Mouse (Mus musculus) liver, postnatal 0 days (tissue): ENCODE measurements around the gene Agap1. TPM values are rescaled to one million over a fixed set of nuclear protein-coding genes. Genes with fewer than 3 reads are reported as not detected.

ENCODE experiments used
- ATAC-seq: fragments of 200-750 bp; cut with Nextera tagmentation; 2 replicates; pipeline ENCODE4 v1.8.0; 2017; ENCODE audit warnings: mild to moderate bottlenecking, moderate library complexity
- DNase-seq: peaks from one replicate; pipeline ENCODE4 v3.0.0-alpha.2; 2016
- H3K27ac ChIP-seq: fragments of 300-500 bp; sonication (generic); 2 replicates; pipeline ENCODE4 v1.5.1; 2014; ENCODE audit warnings: antibody characterized with exemption, moderate library complexity, mild to moderate bottlenecking, low read depth
- H3K27me3 ChIP-seq: fragments of 300-500 bp; sonication (generic); 2 replicates; pipeline ENCODE4 v1.6.1; 2014; ENCODE audit warnings: low read length, control low read depth, mixed read lengths; ENCODE audit not compliant: insufficient read depth
- H3K36me3 ChIP-seq: fragments of 300-500 bp; sonication (generic); replicated peaks from 2 replicates; pipeline ENCODE4 v1.6.1; 2014; ENCODE audit warnings: mild to moderate bottlenecking, control low read depth, low read length, moderate library complexity, mixed read lengths; ENCODE audit not compliant: insufficient read depth
- H3K4me1 ChIP-seq: fragments of 300-500 bp; sonication (generic); 2 replicates; pipeline ENCODE4 v1.6.1; 2014; ENCODE audit warnings: antibody characterized with exemption, mild to moderate bottlenecking, control low read depth; ENCODE audit not compliant: insufficient read depth
- H3K4me2 ChIP-seq: fragments of 300-500 bp; sonication (generic); 2 replicates; pipeline ENCODE4 v1.6.1; 2014; ENCODE audit warnings: low read depth, mild to moderate bottlenecking, low read length, moderate library complexity, mixed read lengths
- H3K4me3 ChIP-seq: fragments of 300-500 bp; sonication (generic); 2 replicates; pipeline ENCODE4 v1.5.1; 2014; ENCODE audit warnings: low read depth, low read length
- H3K9ac ChIP-seq: fragments of 300-500 bp; sonication (generic); replicated peaks from 2 replicates; pipeline ENCODE4 v1.6.1; 2014; ENCODE audit warnings: mild to moderate bottlenecking, moderate library complexity
- H3K9me3 ChIP-seq: fragments of 300-500 bp; sonication (generic); 2 replicates; pipeline ENCODE4 v1.6.1; 2016; ENCODE audit warnings: mild to moderate bottlenecking, control low read depth, low read length, mixed read lengths
- CTCF ChIP-seq: sonication (generic); IDR thresholded peaks from 2 replicates; pipeline ENCODE4 v1.5.1; 2016; ENCODE audit warnings: antibody characterized with exemption, low read depth
- EP300 ChIP-seq: IDR thresholded peaks from 2 replicates; pipeline ENCODE4 v1.6.1; 2016; ENCODE audit warnings: antibody characterized with exemption, low read depth, mild to moderate bottlenecking
- whole genome bisulfite sequencing: fragments of 180-500 bp; shearing (Covaris S2); extraction: QIAGEN DNeasy Blood & Tissue Kit; methylation state at CpG from one replicate; pipeline ENCODE4 v1.1.7; 2014; ENCODE audit not compliant: insufficient replicate concordance; 5-methylcytosine and 5-hydroxymethylcytosine counted together
- polyA plus RNA-seq: library from polyadenylated mRNA; unstranded; fragments of >200 nt; fragmentation: Nextera tagmentation; extraction: Ambion mirVana; gene quantifications from 2 replicates; pipeline ENCODE4 v1.2.1, GENCODE M21; 2015

Gene Agap1
- polyA plus RNA-seq, 1 experiment from 2014 or later, result 1.0 TPM

GRCm38 (mm10) chr1:89716234-89716633, 261.6 kb downstream of the Agap1 start:
- Histone ChIP-seq H3K4me2 (no peak overlapping the region), H3K9me3 (no peaks in the 10 kb centered on the region), H3K27ac (no peak overlapping the region), H3K27me3 (no peaks in the 10 kb centered on the region), H3K4me3 (no peak overlapping the region), H3K4me1 (peaks cover 8% of the 10 kb centered on the region), H3K9ac (no peak overlapping the region), H3K36me3 (no peaks in the 10 kb centered on the region)
- DNase-seq (no peak), ATAC-seq (no peak)
- TF ChIP-seq EP300, result no peak
- WGBS, result 58% methylated on average over 2 of the region's 2 CpGs

GRCm38 (mm10) chr1:89717100-89717499, 262.5 kb downstream of the Agap1 start:
- Histone ChIP-seq H3K27ac (no peak overlapping the region), H3K9me3 (no peaks in the 10 kb centered on the region), H3K4me1 (peaks cover 8% of the 10 kb centered on the region), H3K27me3 (no peaks in the 10 kb centered on the region), H3K36me3 (no peaks in the 10 kb centered on the region), H3K4me3 (no peak overlapping the region), H3K4me2 (no peak overlapping the region), H3K9ac (no peak overlapping the region)
- WGBS, result 77% methylated on average over 4 of the region's 4 CpGs
- ATAC-seq (no peak), DNase-seq (no peak)
- TF ChIP-seq CTCF, result no peak
- TF ChIP-seq EP300, result no peak

GRCm38 (mm10) chr1:89718782-89719403, 264.3 kb downstream of the Agap1 start:
- Histone ChIP-seq H3K27me3 (no peaks in the 10 kb centered on the region), H3K4me3 (no peak overlapping the region), H3K9me3 (no peaks in the 10 kb centered on the region), H3K4me2 (no peak overlapping the region), H3K4me1 (peaks cover 8% of the 10 kb centered on the region), H3K9ac (no peak overlapping the region), H3K27ac (no peak overlapping the region), H3K36me3 (no peaks in the 10 kb centered on the region)
- WGBS, result 47% methylated on average over 7 of the region's 7 CpGs
- TF ChIP-seq EP300 (no peak), CTCF (no peak)
- ATAC-seq (no peak), DNase-seq (no peak)

GRCm38 (mm10) chr1:89724141-89724540, 269.5 kb downstream of the Agap1 start:
- Histone ChIP-seq H3K36me3 (no peaks in the 10 kb centered on the region; the same call in 1 of the 2 replicates), H3K4me3 (no peak overlapping the region), H3K9me3 (no peaks in the 10 kb centered on the region), H3K4me1 (peaks cover under 1% of the 10 kb centered on the region; the same call in 1 of the 2 replicates), H3K9ac (no peak overlapping the region), H3K27me3 (no peaks in the 10 kb centered on the region), H3K27ac (no peak overlapping the region), H3K4me2 (no peak overlapping the region)
- 55% methylated on average over 3 of the region's 3 CpGs for WGBS
- ATAC-seq (no peak), DNase-seq (no peak)
- TF ChIP-seq EP300 (no peak), CTCF (no peak)

GRCm38 (mm10) chr1:89724555-89724954, 269.9 kb downstream of the Agap1 start:
- no peak overlapping the region for H3K4me2 ChIP-seq
- H3K9ac ChIP-seq, result no peak overlapping the region
- H3K27ac ChIP-seq, result no peak overlapping the region
- DNase-seq, result no peak
- no peaks in the 10 kb centered on the region; the same call in 1 of the 2 replicates for H3K36me3 ChIP-seq
- WGBS, result 60% methylated on average over 6 of the region's 6 CpGs
- ATAC-seq, result no peak
- TF ChIP-seq CTCF (no peak), EP300 (no peak)
- H3K9me3 ChIP-seq, result no peaks in the 10 kb centered on the region
- H3K4me3 ChIP-seq, result no peak overlapping the region
- no peaks in the 10 kb centered on the region for H3K4me1 ChIP-seq
- H3K27me3 ChIP-seq, result no peaks in the 10 kb centered on the region

- Histone ChIP-seq H3K9me3 (no peaks in the 10 kb centered on the region), H3K27me3 (no peaks in the 10 kb centered on the region), H3K9ac (no peak overlapping the region), H3K4me3 (no peak overlapping the region), H3K4me1 (no peaks in the 10 kb centered on the region), H3K36me3 (no peaks in the 10 kb centered on the region; the same call in 1 of the 2 replicates), H3K4me2 (no peak overlapping the region), H3K27ac (no peak overlapping the region)
- ATAC-seq, result no peak
- TF ChIP-seq EP300, result no peak
- no peak for TF ChIP-seq CTCF
- no peak for DNase-seq
- 72% methylated on average over 9 of the region's 9 CpGs for WGBS
Observed at GRCm38 (mm10) chr1:89724957-89725356, 270.4 kb downstream of the Agap1 start.

GRCm38 (mm10) chr1:89728481-89728880, 273.9 kb downstream of the Agap1 start:
- Histone ChIP-seq H3K27me3 (no peaks in the 10 kb centered on the region), H3K4me1 (no peaks in the 10 kb centered on the region), H3K9me3 (no peaks in the 10 kb centered on the region), H3K9ac (no peak overlapping the region), H3K36me3 (no peaks in the 10 kb centered on the region; the same call in 1 of the 2 replicates), H3K4me3 (no peak overlapping the region), H3K27ac (no peak overlapping the region), H3K4me2 (no peak overlapping the region)
- no peak for TF ChIP-seq CTCF
- TF ChIP-seq EP300, result no peak
- DNase-seq, result no peak
- no peak for ATAC-seq
- 90% methylated on average over 6 of the region's 6 CpGs for WGBS
